Mouse (Mus musculus): Measurements from ENCODE around the gene Cldn34a. TPM values are rescaled to one million over a fixed set of nuclear protein-coding genes. Genes with fewer than 3 reads are reported as not detected.
"Not testable (repeated sequence)": the region's sequence is repeated elsewhere in the genome, so short reads cannot be mapped to it uniquely, and the experiment has no call there.

The Cldn34a gene
- polyA plus RNA-seq (2016; fragmentation: Nextera tagmentation; extraction: Ambion mirVana), result not detected in 2 replicates

- H3K4me3 ChIP-seq, result no peak within 1 kb of the TSS
- H3K27ac ChIP-seq, result no peak within 1 kb of the TSS
- peaks cover 55% of the 10 kb centered on the region for H3K27me3 ChIP-seq (ENCODE audit: poor library complexity, severe bottlenecking)
- WGBS, result 80% methylated on average over 2 of the region's 2 CpGs
- no peak for DNase-seq (ENCODE audit: extremely low spot score, low spot score)
- H3K9me3 ChIP-seq, result no peaks in the 10 kb centered on the region
- no peaks in the 10 kb centered on the region for H3K4me1 ChIP-seq
- H3K36me3 ChIP-seq (replicated peaks), result no peaks in the 10 kb centered on the region
Observed at GRCm38 (mm10) chrX:152563034-152563433, at the start of gene Cldn34a. TSS of gene Cldn34a (plus strand) at chrX:152563334.

DNA sequence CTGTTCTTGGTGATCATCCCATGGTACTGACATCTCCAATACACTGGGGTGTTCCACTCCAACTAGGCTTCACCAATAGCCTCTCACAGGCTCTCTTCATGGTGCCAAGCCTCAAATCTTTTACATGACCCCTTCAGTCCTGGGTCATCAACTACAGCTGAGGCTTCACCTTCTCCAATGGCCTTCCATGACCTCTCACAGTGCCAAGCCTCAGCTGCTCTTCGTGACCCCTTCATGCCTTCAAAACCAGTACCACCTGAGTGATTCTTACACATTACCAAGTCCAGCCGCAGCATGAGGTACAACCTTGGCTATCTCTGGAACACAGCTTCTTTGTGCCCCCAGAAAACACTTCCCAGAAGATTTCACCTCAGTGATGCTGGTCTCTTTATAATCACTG lies 44.5 kb upstream of the Cldn34a start:
- not testable (repeated sequence) for H3K4me1 ChIP-seq; H3K4me3 ChIP-seq; DNase-seq (ENCODE audit: extremely low spot score, low spot score); H3K27ac ChIP-seq; H3K9me3 ChIP-seq; H3K36me3 ChIP-seq (replicated peaks)
- WGBS, result 83% methylated on average over 2 of the region's 2 CpGs
- peaks cover 81% of the 10 kb centered on the region for H3K27me3 ChIP-seq (ENCODE audit: poor library complexity, severe bottlenecking)

DNA sequence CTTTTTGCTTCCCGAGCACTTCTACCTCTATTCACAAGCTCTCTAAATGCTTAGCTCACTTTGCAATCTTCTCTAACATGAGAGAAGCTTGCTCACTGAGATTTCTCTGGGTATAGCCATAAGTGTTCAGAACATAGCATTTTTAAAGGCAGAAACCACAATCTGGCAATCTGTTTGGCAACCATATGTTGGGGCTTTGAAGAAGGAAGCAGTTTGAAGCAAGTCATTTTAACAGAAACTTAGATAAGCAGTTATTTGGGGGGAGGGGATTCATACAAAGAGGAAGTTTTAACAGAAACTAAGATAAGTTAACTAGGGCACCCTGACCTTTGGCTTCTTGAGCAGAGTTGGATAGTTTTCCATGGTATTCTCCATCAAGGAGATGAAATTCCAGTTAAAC lies 17.4 kb upstream of the Cldn34a start:
- Histone ChIP-seq H3K9me3 (no peaks in the 10 kb centered on the region), H3K27me3 (ENCODE audit: poor library complexity, severe bottlenecking) (peaks cover 98% of the 10 kb centered on the region), H3K27ac (no peak overlapping the region), H3K4me1 (no peaks in the 10 kb centered on the region), H3K36me3 (replicated peaks) (no peaks in the 10 kb centered on the region), H3K4me3 (no peak overlapping the region)
- 86% methylated on average over 1 of the region's 1 CpGs for WGBS
- DNase-seq (ENCODE audit: extremely low spot score, low spot score), result no peak

DNA sequence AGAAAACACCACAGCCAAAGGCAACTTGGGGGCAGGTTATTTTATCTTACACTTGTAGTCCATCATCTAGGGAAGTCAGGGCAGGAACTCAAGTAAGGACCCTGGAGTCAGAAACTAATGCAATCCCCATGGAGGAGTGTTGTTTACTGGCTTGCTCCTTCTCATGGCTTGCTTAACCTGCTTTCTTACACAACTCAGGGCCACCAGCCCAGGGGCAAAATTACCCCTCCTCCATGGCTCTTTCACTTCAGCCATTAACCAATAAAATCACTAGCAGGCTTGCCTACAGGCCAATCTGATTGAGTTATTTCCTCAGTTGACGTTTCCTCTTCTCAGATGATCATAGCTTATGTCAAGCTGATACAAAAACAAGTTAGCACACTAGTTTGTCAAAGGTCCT lies 15.0 kb upstream of the Cldn34a start:
- Histone ChIP-seq H3K27me3 (ENCODE audit: poor library complexity, severe bottlenecking) (peaks cover 74% of the 10 kb centered on the region), H3K4me3 (no peak overlapping the region), H3K36me3 (replicated peaks) (no peaks in the 10 kb centered on the region), H3K27ac (no peak overlapping the region), H3K4me1 (no peaks in the 10 kb centered on the region), H3K9me3 (no peaks in the 10 kb centered on the region)
- DNase-seq (ENCODE audit: extremely low spot score, low spot score), result no peak
- 69% methylated on average over 1 of the region's 1 CpGs for WGBS

- H3K4me1 ChIP-seq, result no peaks in the 10 kb centered on the region
- H3K27ac ChIP-seq, result no peak overlapping the region
- H3K9me3 ChIP-seq, result no peaks in the 10 kb centered on the region
- 76% methylated on average over 6 of the region's 6 CpGs for WGBS
- no peaks in the 10 kb centered on the region for H3K36me3 ChIP-seq (replicated peaks)
- DNase-seq (ENCODE audit: extremely low spot score, low spot score), result no peak
- H3K27me3 ChIP-seq (ENCODE audit: poor library complexity, severe bottlenecking), result peaks cover 28% of the 10 kb centered on the region
- no peak overlapping the region for H3K4me3 ChIP-seq
Observed at GRCm38 (mm10) chrX:152557446-152557845, 5.7 kb upstream of the Cldn34a start.

Other genes with a start within 250 kb of the Cldn34a start
- gene Kantr, start 235.8 kb upstream of the Cldn34a start, polyA plus RNA-seq (2016; fragmentation: Nextera tagmentation; extraction: Ambion mirVana), result 14.2 and 16.0 TPM in 2 replicates
- 29.8 and 31.7 TPM in 2 replicates for gene Tspyl2, start 220.9 kb upstream of the Cldn34a start, polyA plus RNA-seq (2016; fragmentation: Nextera tagmentation; extraction: Ambion mirVana)
- gene Gpr173, start 194.6 kb upstream of the Cldn34a start, polyA plus RNA-seq (2016; fragmentation: Nextera tagmentation; extraction: Ambion mirVana), result 4.2 and 4.6 TPM in 2 replicates
- gene Shroom2, start 206.1 kb downstream of the Cldn34a start, polyA plus RNA-seq (2016; fragmentation: Nextera tagmentation; extraction: Ambion mirVana), result 6.5 and 6.7 TPM in 2 replicates
- 0.37 and 0.53 TPM in 2 replicates for gene Gpr143, start 218.6 kb downstream of the Cldn34a start, polyA plus RNA-seq (2016; fragmentation: Nextera tagmentation; extraction: Ambion mirVana)